Mouse (Mus musculus): ENCODE data around the gene 2210408I21Rik.

Gene 2210408I21Rik

DNA sequence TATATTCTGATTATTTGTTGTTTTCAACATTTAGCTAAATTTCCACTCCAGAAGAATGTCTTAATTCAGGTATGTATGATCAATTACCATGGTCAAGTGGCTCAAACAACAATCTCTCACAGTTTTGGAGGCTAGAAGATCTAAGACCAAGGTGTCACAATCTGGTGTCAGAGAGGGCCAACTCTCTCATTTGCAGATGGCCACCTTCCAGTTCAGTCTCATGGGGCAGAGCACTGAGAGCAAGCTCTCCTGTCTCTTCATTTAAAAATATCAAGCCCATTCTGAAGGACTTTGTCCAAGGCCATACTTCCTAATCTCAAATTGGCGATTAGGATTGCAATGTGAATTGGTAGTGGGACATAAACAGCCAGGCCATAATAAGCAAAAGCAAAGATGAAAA, 378.7 kb downstream of the 2210408I21Rik start:
- DNase-seq: no peak

GRCm38 (mm10) chr13:77528960-77529699, 393.8 kb downstream of the 2210408I21Rik start:
- no peak for DNase-seq

DNA sequence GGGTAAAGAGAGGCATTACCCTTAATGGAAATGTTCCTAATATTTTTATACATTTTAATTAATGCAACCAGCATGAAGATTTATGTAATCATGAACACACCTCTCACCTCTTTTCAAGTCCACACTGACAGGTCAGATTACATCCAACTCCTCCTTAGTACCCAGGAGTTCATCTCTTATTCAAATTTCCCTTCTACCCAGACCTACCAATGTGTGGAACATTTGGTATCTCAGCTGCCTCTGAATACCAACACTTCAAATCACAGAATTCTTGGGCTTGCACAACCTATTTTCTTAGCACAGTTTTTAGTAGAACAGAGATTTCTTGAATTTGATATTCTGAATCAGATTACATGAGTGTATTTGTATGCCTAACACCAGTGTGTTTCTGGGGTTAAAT, 394.4 kb downstream of the 2210408I21Rik start:
- no peak for DNase-seq

DNA sequence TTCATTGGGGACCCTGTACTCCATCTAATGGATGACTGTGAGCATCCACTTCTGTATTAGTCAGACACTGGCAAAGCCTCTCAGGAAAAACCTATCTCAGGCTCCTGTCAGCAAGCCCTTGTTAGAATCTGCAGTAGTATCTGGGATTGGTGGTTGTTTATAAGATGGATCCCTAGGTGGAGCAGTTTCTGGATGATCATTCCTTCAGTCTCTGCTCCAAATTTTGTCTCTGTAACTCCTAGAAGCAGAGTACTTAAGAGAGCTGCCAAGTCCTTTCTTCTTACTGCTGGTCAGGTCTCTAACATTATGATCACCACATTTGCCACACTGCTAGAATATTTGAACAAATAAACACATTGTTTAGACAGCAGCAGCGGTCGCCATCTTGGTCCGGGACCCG, 402.1 kb downstream of the 2210408I21Rik start:
- DNase-seq: no peak

GRCm38 (mm10) chr13:77547486-77548385, 412.4 kb downstream of the 2210408I21Rik start:
- no peak for DNase-seq

- DNase-seq: no peak
Measured at GRCm38 (mm10) chr13:77548386-77548695, 413.0 kb downstream of the 2210408I21Rik start.

DNA sequence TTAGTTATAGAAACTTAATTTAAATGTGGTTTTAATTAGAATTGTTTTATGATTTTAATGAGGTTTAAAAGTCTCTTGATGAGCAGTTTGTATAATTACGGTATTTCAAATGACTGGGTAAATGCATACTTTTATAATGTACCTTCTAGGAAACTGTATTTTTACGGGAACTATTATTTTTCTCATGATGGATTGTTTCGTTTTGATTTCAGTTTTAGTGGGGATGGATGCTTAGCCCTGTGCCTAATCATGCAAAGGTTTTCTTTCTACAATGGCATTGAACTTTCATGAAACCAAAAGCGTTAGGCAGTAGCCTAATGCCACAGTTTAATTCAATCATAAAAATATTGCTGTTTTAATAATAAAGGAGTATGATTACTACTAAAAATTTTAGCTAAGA, 413.4 kb downstream of the 2210408I21Rik start:
- DNase-seq: no peak

- DNase-seq: no peak
Measured at GRCm38 (mm10) chr13:77594011-77594410, 458.7 kb downstream of the 2210408I21Rik start.

GRCm38 (mm10) chr13:77615346-77615745, 480.0 kb downstream of the 2210408I21Rik start:
- no peak for DNase-seq
